Mouse (Mus musculus) Patski (cell line): ENCODE results near the gene Eno3. TPM values are rescaled to one million over a fixed set of nuclear protein-coding genes. Genes with fewer than 3 reads are reported as not detected.
A peak's percentile ranks its signal among the peaks of the same experiment; 100 is the strongest.

Source experiments
- ATAC-seq: fragments of 100-300 bp; one replicate; pipeline ENCODE4 v1.8.0; 2021
- CTCF ChIA-PET: fragments of 350-600 bp; sonication (Branson Sonifier 250); formaldehyde crosslinking; loops from one replicate; lab custom pipeline; 2022; ENCODE audit warnings: inconsistent platforms; lab: Charles Lee
- POLR2A ChIA-PET: fragments of 350-600 bp; sonication (Branson Sonifier 250); formaldehyde crosslinking; loops from one replicate; lab custom pipeline; 2022; ENCODE audit warnings: antibody characterized with exemption, inconsistent platforms; lab: Charles Lee
- DNase-seq: peaks from one replicate; pipeline ENCODE4 v3.0.0-alpha.2; 2011; ENCODE audit warnings: low read depth, low spot score
- H3K27me3 ChIP-seq: fragments of 371-371 bp; one replicate; pipeline ENCODE4 v1.5.1; 2021
- CTCF ChIP-seq: fragments of 100-300 bp; IDR thresholded peaks from one replicate; pipeline ENCODE4 v1.5.1; 2021
- in situ Hi-C: fragments of 300-500 bp; cut with MboI; formaldehyde crosslinking; loops from 3 replicates; pipeline ENCODE4 v1.11.1; 2018; ENCODE audit warnings: low pct_unique_long_range_greater_than_20kb, mixed read lengths
- polyA plus RNA-seq: library from polyadenylated mRNA; unstranded; gene quantifications from one replicate; pipeline ENCODE4 v1.2.3, GENCODE M21; 2021

Gene Eno3
- polyA plus RNA-seq, 1 experiment from 2014 or later: 16.2 TPM

GRCm38 (mm10) chr11:70674501-70674900, 17.5 kb downstream of the Eno3 start:
- no peaks in the 10 kb centered on the region for H3K27me3 ChIP-seq
- in situ Hi-C loops: no loop called here
- DNase-seq (no peak), ATAC-seq (no peak)
- TF ChIP-seq CTCF: no peak
- ChIA-PET POLR2A (no interaction called here), CTCF (no interaction called here)

GRCm38 (mm10) chr11:70678092-70678491, 21.1 kb downstream of the Eno3 start:
- in situ Hi-C loops: no loop called here
- no peak for TF ChIP-seq CTCF
- DNase-seq (no peak), ATAC-seq (no peak)
- CTCF ChIA-PET: interaction anchor here (1.5 to 2.4 kb wide), 2 partner anchors 9 to 10 kb away, joined by 3 to 7 read pairs; partner anchors contain the start of genes Camta2 and Spag7
- no peaks in the 10 kb centered on the region for H3K27me3 ChIP-seq
- POLR2A ChIA-PET: no interaction called here

- in situ Hi-C loops: no loop called here
- ATAC-seq (no peak), DNase-seq (no peak)
- TF ChIP-seq CTCF: no peak
- no peaks in the 10 kb centered on the region for H3K27me3 ChIP-seq
- ChIA-PET CTCF (interaction anchor here (1.5 to 2.4 kb wide), 2 partner anchors 10 kb away, joined by 3 to 7 read pairs; partner anchors contain the start of genes Camta2 and Spag7), POLR2A (no interaction called here)
These were observed 21.6 kb downstream of the Eno3 start for GRCm38 (mm10) chr11:70678576-70678975.

- TF ChIP-seq CTCF: no peak
- POLR2A ChIA-PET: no interaction called here
- CTCF ChIA-PET: no interaction called here
- no peaks in the 10 kb centered on the region for H3K27me3 ChIP-seq
- no peak for DNase-seq
- no peak for ATAC-seq
- in situ Hi-C loops: no loop called here
These were observed 22.4 kb downstream of the Eno3 start for GRCm38 (mm10) chr11:70679361-70679760.

GRCm38 (mm10) chr11:70679894-70680293, 22.9 kb downstream of the Eno3 start:
- no peak for TF ChIP-seq CTCF
- ChIA-PET POLR2A (interaction anchor here (0.9 kb wide), 1 partner anchor 10 kb away, joined by 3 read pairs; no protein-coding TSS in a partner anchor), CTCF (no interaction called here)
- H3K27me3 ChIP-seq: no peaks in the 10 kb centered on the region
- in situ Hi-C loops: no loop called here
- DNase-seq (no peak), ATAC-seq (no peak)

GRCm38 (mm10) chr11:70681170-70681569, 24.2 kb downstream of the Eno3 start:
- no peaks in the 10 kb centered on the region for H3K27me3 ChIP-seq
- TF ChIP-seq CTCF: no peak
- CTCF ChIA-PET: interaction anchor here (1.2 to 2.0 kb wide), 2 partner anchors 10 to 97 kb away, joined by 4 to 5 read pairs; no protein-coding TSS in a partner anchor
- ATAC-seq: no peak
- in situ Hi-C loops: no loop called here
- DNase-seq: no peak
- POLR2A ChIA-PET: interaction anchor here (0.6 to 2.2 kb wide), 2 partner anchors 9 to 35 kb away, joined by 3 to 6 read pairs; no protein-coding TSS in a partner anchor

- TF ChIP-seq CTCF: no peak
These were observed 25.0 kb downstream of the Eno3 start for GRCm38 (mm10) chr11:70681897-70682581.

GRCm38 (mm10) chr11:70683640-70684039, 26.6 kb downstream of the Eno3 start:
- ATAC-seq (no peak), DNase-seq (no peak)
- POLR2A ChIA-PET: interaction anchor here (1.5 kb wide), 1 partner anchor 93 kb away, joined by 4 read pairs; no protein-coding TSS in a partner anchor
- no peak for TF ChIP-seq CTCF
- in situ Hi-C loops: no loop called here
- no peaks in the 10 kb centered on the region for H3K27me3 ChIP-seq
- CTCF ChIA-PET: no interaction called here

More at GRCm38 (mm10) chr11:70681897-70682581, 25.0 kb downstream of the Eno3 start:
- CTCF ChIA-PET: interaction anchor here (0.7 to 2.0 kb wide), 5 partner anchors 8 to 96 kb away, joined by 3 to 5 read pairs (median 4); no protein-coding TSS in a partner anchor
- no peaks in the 10 kb centered on the region for H3K27me3 ChIP-seq
- POLR2A ChIA-PET: interaction anchor here (0.7 to 2.2 kb wide), 2 partner anchors 10 to 14 kb away, joined by 4 to 6 read pairs; no protein-coding TSS in a partner anchor
- in situ Hi-C loops: no loop called here
- DNase-seq (no peak), ATAC-seq (no peak)

GRCm38 (mm10) chr11:70686901-70687566, 30.0 kb downstream of the Eno3 start:
- H3K27me3 ChIP-seq: no peaks in the 10 kb centered on the region
- DNase-seq (no peak), ATAC-seq (peak; percentile 21)
- ChIA-PET POLR2A (interaction anchor here (1.5 to 2.2 kb wide), 4 partner anchors 13 to 40 kb away, joined by 7 to 11 read pairs (median 8); partner anchors contain the start of genes Inca1, Kif1c, Rnf167 and Slc25a11), CTCF (interaction anchor here (1.2 to 1.5 kb wide), 2 partner anchors 12 to 18 kb away, joined by 4 to 7 read pairs; partner anchors contain the start of gene Spag7)
- in situ Hi-C loops: loop anchor here (5.0 kb wide), 1 partner anchor 65 kb away; no protein-coding TSS in a partner anchor
- no peak for TF ChIP-seq CTCF

GRCm38 (mm10) chr11:70687601-70688199, 30.7 kb downstream of the Eno3 start, which contains the start of gene Camta2:
Gene Camta2, minus strand, starts transcription at chr11:70688105.
- POLR2A ChIA-PET: interaction anchor here (0.6 to 2.2 kb wide), 5 partner anchors 12 to 50 kb away, joined by 3 to 11 read pairs (median 7); partner anchors contain the start of genes Inca1, Kif1c, Rnf167 and Slc25a11
- DNase-seq: no peak
- in situ Hi-C loops: loop anchor here (5.0 kb wide), 1 partner anchor 65 kb away; no protein-coding TSS in a partner anchor
- TF ChIP-seq CTCF: peak; percentile 99
- no peaks in the 10 kb centered on the region for H3K27me3 ChIP-seq
- ATAC-seq: peak; percentile 63
- CTCF ChIA-PET: interaction anchor here (0.8 to 1.5 kb wide), 7 partner anchors 10 to 19 kb away, joined by 3 to 7 read pairs (median 4); partner anchors contain the start of gene Spag7
